Mouse (Mus musculus) ES-E14 (cell line): ENCODE measurements at regions not wholly inside any gene's neighbourhood (a gene's known extent, or its start where the extent isn't known, plus 50 kb on each side); places are given as distances from the start of the nearest gene placed in this dataset.
"Not testable (repeated sequence)": the region's sequence is repeated elsewhere in the genome, so short reads cannot be mapped to it uniquely, and the experiment has no call there.

Source experiments
- CHD2 ChIP-seq: IDR thresholded peaks from 2 replicates; pipeline ENCODE4 v1.6.1; 2014; ENCODE audit warnings: mild to moderate bottlenecking, low read depth, low read length, inconsistent platforms
- MAFK ChIP-seq: IDR thresholded peaks from 2 replicates; pipeline ENCODE4 v1.6.1; 2014; ENCODE audit warnings: mild to moderate bottlenecking, low read depth, low read length, inconsistent platforms; ENCODE audit not compliant: insufficient read depth
- ZC3H11A ChIP-seq: IDR thresholded peaks from 2 replicates; pipeline ENCODE4 v1.6.1; 2012; ENCODE audit warnings: low read depth, mild to moderate bottlenecking, inconsistent platforms, low read length, borderline replicate concordance
- ZNF384 ChIP-seq: IDR thresholded peaks from 2 replicates; pipeline ENCODE4 v1.6.1; 2012; ENCODE audit warnings: low read depth, low read length, inconsistent platforms

DNA sequence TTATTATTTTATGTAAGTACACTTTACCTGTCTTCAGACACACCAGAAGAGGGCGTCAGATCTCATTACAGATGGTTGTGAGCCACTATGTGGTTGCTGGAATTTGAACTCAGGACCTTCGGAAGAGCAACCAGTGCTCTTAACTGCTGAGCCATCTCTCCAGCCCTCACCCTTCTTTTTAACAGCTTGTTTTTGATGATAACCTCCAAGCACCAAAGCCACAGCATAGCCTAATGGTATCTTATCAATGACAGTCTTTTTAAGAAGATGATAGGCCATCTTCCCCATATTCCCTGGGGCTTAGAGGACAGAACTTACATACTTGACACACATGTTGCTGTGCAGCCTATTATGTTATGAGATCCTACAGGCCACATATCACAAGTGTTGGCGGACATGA is 56.1 kb upstream of the Klf13 start:
- not testable (repeated sequence) for TF ChIP-seq ZNF384, MAFK, CHD2, ZC3H11A
